In genomic region chr9:44286256-44286850, GRCm38 (mm10) we compare ENCODE assay signal across 9 mouse cellular contexts. TPM values are rescaled to one million over a fixed set of nuclear protein-coding genes. Genes with fewer than 3 reads are reported as not detected.
DNase-seq lines count a peak whose midpoint lies in the region; ATAC-seq lines count a peak whose summit lies in the region.
"Had no signal": no experiment of that assay in that cellular context is flagged by ENCODE, and none has a peak within 500 bp of the region (broad histone marks: within the 10 kb centered on the region; RNA-seq: fewer than 3 reads in every experiment).

No protein-coding gene starts in this region.

- no peak for ATAC-seq in hindbrain, embryonic 13.5 days (ENCODE audit: low FRiP score)
- no peak for ATAC-seq in midbrain, embryonic 12.5 days (ENCODE audit: low FRiP score, low read depth)
- ATAC-seq: CD4-positive, CD25-positive, alpha-beta regulatory T cell, adult 4 months had no signal

- peak; percentile 89 for DNase-seq in heart, adult 11 months
- no peak for DNase-seq in heart, adult 9 months (ENCODE audit: low spot score in 2 of 2)
- DNase-seq in c-Kit-positive CD71-positive TER-119-negative erythroid progenitor cells, embryonic 14.5 days (ENCODE audit: low read depth) = peak; percentile 48
- no peak for DNase-seq in kidney, adult 8-10 months
- DNase-seq in layer of hippocampus, postnatal 36 days = no peak
- DNase-seq in kidney, postnatal 25 days = no peak

- H3K9me3 ChIP-seq in hindbrain, embryonic 13.5 days = no peaks in the 10 kb centered on the region
- no peaks in the 10 kb centered on the region for H3K9me3 ChIP-seq in midbrain, embryonic 12.5 days

- no peak overlapping the region for H3K27ac ChIP-seq in hindbrain, embryonic 13.5 days
- H3K27ac ChIP-seq in midbrain, embryonic 12.5 days (replicated peaks) = no peak overlapping the region

- 0 out of 2 replicates have a peak, but pooled peaks cover 3% of the 10 kb centered on the region for H3K27me3 ChIP-seq in hindbrain, embryonic 13.5 days
- peaks cover 12% of the 10 kb centered on the region; the same call in 1 of the 2 replicates for H3K27me3 ChIP-seq in midbrain, embryonic 12.5 days

- peaks cover 30% of the 10 kb centered on the region for H3K36me3 ChIP-seq in hindbrain, embryonic 13.5 days
- H3K36me3 ChIP-seq in midbrain, embryonic 12.5 days = peaks cover 15% of the 10 kb centered on the region

- peak overlapping the region; percentile 87 for H3K4me3 ChIP-seq in hindbrain, embryonic 13.5 days
- H3K4me3 ChIP-seq in midbrain, embryonic 12.5 days = peak overlapping the region; percentile 76

- H3K4me2 ChIP-seq in hindbrain, embryonic 13.5 days = peak overlapping the region; percentile 95
- H3K4me2 ChIP-seq in midbrain, embryonic 12.5 days (replicated peaks) = peak overlapping the region; percentile 84

- peaks cover 33% of the 10 kb centered on the region for H3K4me1 ChIP-seq in hindbrain, embryonic 13.5 days (replicated peaks)
- H3K4me1 ChIP-seq in midbrain, embryonic 12.5 days = peaks cover 31% of the 10 kb centered on the region

- H3K9ac ChIP-seq in hindbrain, embryonic 13.5 days = peak overlapping the region; percentile 96
- H3K9ac ChIP-seq in midbrain, embryonic 12.5 days (replicated peaks) = peak overlapping the region; percentile 91; the same call in 1 of the 2 replicates

- WGBS in hindbrain, embryonic 13.5 days = 9% methylated on average over 6 of the region's 6 CpGs
- 6% methylated on average over 6 of the region's 6 CpGs for WGBS in midbrain, embryonic 12.5 days

RNA-seq across cellular contexts. Expression of gene Abcg4, which starts 2.1 kb away (rescaled TPM):
- 18.0 and 20.1 TPM in 2 replicates for polyA plus RNA-seq in hindbrain, embryonic 13.5 days (2015; fragmentation: Nextera tagmentation; extraction: Ambion mirVana)
- polyA plus RNA-seq in midbrain, embryonic 12.5 days (2016; fragmentation: Nextera tagmentation; extraction: Ambion mirVana) = 12.9 and 14.4 TPM in 2 replicates
- 10 to 100 TPM; 63.6 to 73.1 TPM for total RNA-seq in layer of hippocampus, postnatal 36 days (2021)
- polyA plus RNA-seq: CD4-positive, CD25-positive, alpha-beta regulatory T cell, adult 4 months had no signal

RNA-seq across cellular contexts. Expression of gene Nlrx1, which starts 18.0 kb away (rescaled TPM):
- polyA plus RNA-seq in hindbrain, embryonic 13.5 days (2015; fragmentation: Nextera tagmentation; extraction: Ambion mirVana) = 4.4 TPM in 2 replicates
- polyA plus RNA-seq in midbrain, embryonic 12.5 days (2016; fragmentation: Nextera tagmentation; extraction: Ambion mirVana) = 2.6 and 3.3 TPM in 2 replicates
- 10 to 100 TPM; 13.5 TPM for total RNA-seq in layer of hippocampus, postnatal 36 days (2021)

RNA-seq across cellular contexts. Expression of gene Hinfp, which starts 19.1 kb away (rescaled TPM):
- 31.4 and 36.6 TPM in 2 replicates for polyA plus RNA-seq in hindbrain, embryonic 13.5 days (2015; fragmentation: Nextera tagmentation; extraction: Ambion mirVana)
- polyA plus RNA-seq in midbrain, embryonic 12.5 days (2016; fragmentation: Nextera tagmentation; extraction: Ambion mirVana) = 33.9 and 38.5 TPM in 2 replicates
- total RNA-seq in layer of hippocampus, postnatal 36 days (2021) = 10 to 100 TPM; 27.4 to 30.1 TPM

RNA-seq across cellular contexts. Expression of gene C2cd2l, which starts 33.7 kb away (rescaled TPM):
- polyA plus RNA-seq in hindbrain, embryonic 13.5 days (2015; fragmentation: Nextera tagmentation; extraction: Ambion mirVana) = 19.1 and 21.6 TPM in 2 replicates
- 19.0 and 19.7 TPM in 2 replicates for polyA plus RNA-seq in midbrain, embryonic 12.5 days (2016; fragmentation: Nextera tagmentation; extraction: Ambion mirVana)
- total RNA-seq in layer of hippocampus, postnatal 36 days (2021) = 100 to 1,000 TPM; 184 to 198 TPM

RNA-seq across cellular contexts. Expression of gene Pdzd3, which starts 35.1 kb away (rescaled TPM):
- 0.17 and 0.48 TPM in 2 replicates for polyA plus RNA-seq in hindbrain, embryonic 13.5 days (2015; fragmentation: Nextera tagmentation; extraction: Ambion mirVana)
- polyA plus RNA-seq in midbrain, embryonic 12.5 days (2016; fragmentation: Nextera tagmentation; extraction: Ambion mirVana) = 0.20 and 0.31 TPM in 2 replicates
- 1 to 10 TPM; 1.4 to 1.8 TPM for total RNA-seq in layer of hippocampus, postnatal 36 days (2021)
- polyA plus RNA-seq: CD4-positive, CD25-positive, alpha-beta regulatory T cell, adult 4 months had no signal

Comparison
In these comparisons a context has a peak if more than half of its experiments do, and no peak if none do; other contexts are left out.
1. DNase-seq: peak in heart, adult 11 months (single experiment) and c-Kit-positive CD71-positive TER-119-negative erythroid progenitor cells, embryonic 14.5 days (single experiment); none in heart, adult 9 months (0 of 2), kidney, adult 8-10 months (0 of 2), layer of hippocampus, postnatal 36 days (0 of 2) and kidney, postnatal 25 days (0 of 2).